Mouse (Mus musculus) layer of hippocampus, postnatal 36 days (tissue): Measurements from ENCODE around the gene Cep128. TPM values are rescaled to one million over a fixed set of nuclear protein-coding genes. Genes with fewer than 3 reads are reported as not detected.
A peak's percentile ranks its signal among the peaks of the same experiment; 100 is the strongest.

Source experiments
- DNase-seq, 2 experiments: peaks; one replicate each; pipeline ENCODE4 v3.0.0; 2022
- microRNA-seq, 2 experiments: library from miRNA; unstranded; fragments of <30 nt; microRNA quantifications; one replicate each; pipeline ENCODE4 v1.2.0; 2021
- total RNA-seq, 2 experiments: library from RNA; stranded (reverse); gene quantifications; 2 replicates each; pipeline ENCODE4 v1.2.3; 2021

The Cep128 gene
- total RNA-seq, 2 experiments from 2014 or later: 5.8 to 6.9 TPM

DNA sequence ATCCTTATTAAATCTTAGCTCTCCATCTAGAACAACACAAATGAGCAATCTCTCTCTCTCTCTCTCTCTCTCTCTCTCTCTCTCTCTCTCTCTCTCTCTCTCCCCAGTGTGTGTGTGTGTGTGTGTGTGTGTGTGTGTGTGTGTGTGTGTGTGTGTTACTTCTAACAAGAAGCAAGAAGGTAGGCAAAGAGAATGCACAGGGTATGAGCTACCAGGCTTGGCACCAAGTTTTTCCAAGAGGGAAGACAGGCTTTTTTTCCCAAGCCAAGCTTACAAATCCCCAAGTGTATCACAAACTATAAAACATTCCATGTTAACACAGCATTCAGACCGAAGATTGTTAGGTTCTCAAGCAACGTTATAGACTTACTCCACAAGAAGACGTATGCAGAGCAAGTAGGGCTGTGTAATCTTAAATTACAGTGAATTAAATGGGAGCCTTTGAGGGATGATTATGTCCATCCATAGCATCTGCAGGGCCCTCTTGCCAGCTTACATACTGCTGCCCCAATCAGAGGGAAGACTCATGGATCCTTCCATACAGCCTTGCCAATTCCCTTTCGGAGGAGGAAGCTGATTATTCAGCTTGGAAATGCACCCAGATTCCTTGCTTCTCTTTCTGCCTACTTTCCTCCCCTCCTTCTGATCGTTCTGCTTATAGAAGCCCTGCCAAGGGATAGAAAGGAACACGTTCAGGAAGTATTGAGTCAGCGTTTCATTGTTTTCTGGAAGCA, 429.3 kb downstream of the Cep128 start:
- peak in 1 of 2 experiments; percentile 3 for DNase-seq

Small RNA genes within 50 kb of the gene (microRNA-seq; reads per million reads assigned to microRNA genes)
- gene Gm44370: 0 reads per million in 2 experiments

Other genes with a start within 250 kb of the Cep128 start
- gene Tshr, start 154 bp upstream of the Cep128 start, total RNA-seq: under 1 TPM; 0.23 to 0.25 TPM
- gene Gtf2a1, start 206.1 kb upstream of the Cep128 start, total RNA-seq: 10 to 100 TPM; 52.8 to 55.7 TPM